Mouse (Mus musculus) cerebellum, adult (tissue): ENCODE results near the gene Pde4d.

Experiments used
- ATAC-seq: cut with Nextera tagmentation; 2 replicates; pipeline ENCODE4 v1.9.2; 2017; ENCODE audit warnings: mild to moderate bottlenecking, moderate library complexity, mixed read lengths; ENCODE audit not compliant: insufficient number of reproducible peaks, low FRiP score, low TSS enrichment

Pde4d gene

DNA sequence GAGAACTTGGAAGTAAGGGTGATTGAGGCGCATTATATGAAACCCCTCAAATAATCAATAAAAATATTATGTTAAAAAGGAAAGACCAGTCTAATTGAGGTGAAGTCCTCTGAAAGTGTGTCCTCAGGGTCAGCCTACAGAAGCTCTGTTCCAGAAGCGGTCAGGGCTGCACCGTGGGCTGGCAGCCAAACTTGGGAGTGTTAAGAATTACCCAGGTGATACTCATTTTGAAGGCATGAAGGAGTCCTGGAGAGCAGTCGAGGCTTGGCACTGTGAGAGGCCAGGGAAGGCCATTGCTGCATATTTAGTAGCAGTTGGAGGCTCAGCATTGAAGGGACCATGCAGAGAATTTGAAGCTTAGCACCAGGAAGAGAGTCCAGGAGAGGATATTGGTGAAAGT is 471.4 kb downstream of the Pde4d start:
- no peak for ATAC-seq

- no peak for ATAC-seq
Measured at GRCm38 (mm10) chr13:108934854-108935253, 485.1 kb downstream of the Pde4d start.

DNA sequence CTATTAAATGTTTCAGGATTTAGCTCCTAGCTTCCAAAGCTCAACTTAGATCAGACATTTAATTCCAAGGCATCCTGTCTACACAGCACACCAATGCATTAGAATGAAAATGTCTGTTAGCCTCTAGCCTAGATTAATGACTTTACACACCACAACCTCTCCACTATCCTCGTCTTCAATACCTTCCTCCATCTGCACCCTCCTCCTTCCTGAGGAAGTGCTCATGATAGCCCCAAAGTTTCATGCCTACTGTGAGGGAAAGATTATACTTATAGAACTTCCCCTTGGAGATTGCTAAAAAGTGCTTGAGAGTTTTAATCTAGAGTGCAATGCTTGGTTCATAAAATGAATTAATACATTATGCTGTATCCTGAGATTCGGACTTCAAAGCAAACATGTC is 487.5 kb downstream of the Pde4d start:
- no peak for ATAC-seq

DNA sequence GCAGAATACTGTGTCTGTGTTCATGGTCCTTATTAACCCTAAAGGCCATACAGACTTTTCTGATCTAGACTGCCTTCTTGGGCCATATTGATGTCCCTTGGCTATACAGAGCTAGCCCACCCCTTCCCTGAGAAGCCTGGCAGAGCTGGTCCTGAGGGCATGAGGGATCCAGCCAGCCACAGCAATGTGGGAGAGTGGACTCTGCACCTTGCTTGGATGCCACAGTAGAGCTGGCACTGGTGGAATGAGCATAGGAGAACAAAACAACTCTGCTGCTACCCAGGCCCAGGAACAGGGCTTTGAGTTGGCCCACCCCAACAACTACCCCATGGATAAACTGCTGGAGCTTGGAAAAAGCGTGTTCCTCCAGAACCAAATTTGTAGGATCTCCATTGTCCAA is 503.2 kb downstream of the Pde4d start:
- ATAC-seq: no peak

GRCm38 (mm10) chr13:108956059-108956458 is 506.3 kb downstream of the Pde4d start:
- ATAC-seq: no peak

DNA sequence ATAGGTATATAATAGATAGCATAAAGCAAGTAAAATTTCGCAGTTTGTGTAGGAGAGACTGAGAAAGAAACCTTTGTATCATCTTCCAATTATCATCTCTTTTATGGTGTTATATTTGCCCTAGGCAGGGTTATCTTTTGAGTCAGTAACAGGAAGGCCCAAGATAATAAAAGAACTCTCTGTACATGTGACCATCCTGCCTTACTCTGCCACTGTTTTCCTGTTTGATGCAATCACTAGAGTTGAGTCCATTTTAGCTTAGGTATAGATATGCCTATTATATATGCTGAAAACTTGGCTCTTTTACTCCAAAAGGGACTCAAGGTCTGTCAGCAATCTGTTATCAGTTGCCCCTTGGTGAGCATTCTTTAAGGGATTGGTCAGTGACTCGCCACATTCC is 514.3 kb downstream of the Pde4d start:
- no peak for ATAC-seq

GRCm38 (mm10) chr13:108981144-108981543 is 531.4 kb downstream of the Pde4d start:
- no peak for ATAC-seq

DNA sequence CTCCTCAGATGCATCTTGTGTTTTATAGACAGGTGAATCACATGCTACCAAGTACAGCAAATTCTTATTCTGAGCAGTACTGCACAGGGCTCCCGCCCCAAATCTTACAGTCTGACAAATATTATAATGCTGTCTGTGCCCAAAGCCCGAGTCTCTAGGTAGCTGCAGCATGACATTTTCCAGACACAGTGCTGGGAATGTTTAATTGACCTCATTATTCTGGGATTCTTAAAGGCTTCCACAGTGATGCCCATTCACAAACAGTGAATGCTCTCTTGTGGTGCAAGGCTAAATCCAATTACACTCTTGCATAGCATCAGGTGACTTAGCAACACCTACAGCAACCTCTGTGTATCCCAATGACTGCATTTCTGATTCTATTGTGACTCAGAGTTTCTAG is 549.0 kb downstream of the Pde4d start:
- no peak for ATAC-seq

DNA sequence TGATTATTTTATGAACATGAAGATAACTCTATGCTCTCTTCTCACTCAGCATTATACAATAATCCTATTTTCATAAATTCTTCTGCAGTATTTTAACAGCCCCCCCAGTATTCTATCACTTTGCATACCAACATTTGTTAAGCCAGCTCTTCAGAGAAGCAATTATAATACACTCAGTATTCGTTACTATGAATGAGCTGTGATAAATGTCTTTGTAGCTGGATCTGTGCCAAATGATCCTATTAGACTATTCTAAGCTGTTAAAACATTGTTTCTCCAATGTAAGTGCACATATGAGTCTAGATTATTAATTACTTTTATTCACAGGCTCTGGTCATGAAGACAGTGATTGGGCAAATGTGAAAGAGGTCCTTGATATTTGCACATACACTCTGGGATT is 575.0 kb downstream of the Pde4d start:
- ATAC-seq: no peak

GRCm38 (mm10) chr13:109047126-109047525 is 597.4 kb downstream of the Pde4d start:
- ATAC-seq: peak; percentile 84

DNA sequence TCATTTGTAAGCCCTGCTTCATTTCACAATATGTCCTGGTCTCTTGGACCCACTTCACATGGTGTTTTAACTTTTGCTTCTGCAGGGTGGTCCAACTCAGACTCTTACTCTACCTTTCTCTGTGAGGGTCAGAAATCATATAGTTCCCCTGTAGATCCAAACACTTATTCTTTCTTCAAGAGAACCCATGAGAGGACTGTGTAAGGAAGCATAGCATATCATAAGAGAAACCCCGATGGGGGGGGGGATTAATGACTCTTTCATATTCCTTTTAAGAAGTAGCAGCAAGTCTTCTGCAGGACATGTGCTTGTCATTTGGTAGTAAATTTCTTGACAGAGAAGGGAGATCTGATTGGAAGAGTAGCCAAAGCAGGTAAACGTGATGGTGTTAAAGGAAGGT is 603.1 kb downstream of the Pde4d start:
- no peak for ATAC-seq

DNA sequence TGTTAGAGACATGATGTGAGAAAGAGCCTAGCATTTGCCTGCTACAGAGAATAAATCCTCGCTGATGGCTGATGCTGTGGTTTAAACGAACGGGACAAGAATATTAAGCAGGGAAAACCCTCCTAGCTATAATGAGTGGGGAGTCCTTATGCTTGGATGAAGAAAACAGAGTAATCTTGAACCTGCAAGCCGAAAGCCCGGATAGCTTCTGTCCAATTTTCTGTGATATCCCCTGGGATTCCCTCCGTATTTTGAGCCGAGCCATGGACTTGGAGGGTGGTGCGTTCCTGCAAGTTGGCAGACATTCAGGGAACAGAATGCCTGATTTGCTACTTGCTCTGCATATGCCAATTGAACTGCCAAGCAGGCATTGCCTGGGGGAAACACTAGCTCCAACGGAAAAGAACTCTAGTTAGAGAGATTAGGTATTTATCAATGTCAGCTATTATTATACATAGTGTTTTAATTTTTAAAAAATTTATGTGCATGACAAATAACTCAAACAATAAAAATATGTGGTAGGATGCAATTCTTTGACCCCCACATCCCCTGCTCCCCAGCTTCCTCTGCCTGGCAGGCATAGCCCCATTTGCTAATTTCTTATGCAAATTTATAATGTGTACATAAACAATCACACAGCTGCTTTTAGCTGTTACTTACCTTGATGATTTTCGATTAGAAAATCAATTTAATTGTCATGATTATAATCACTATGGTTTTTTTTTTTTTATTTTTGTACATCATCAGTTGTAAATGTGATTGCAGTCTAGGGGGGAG is 603.7 kb downstream of the Pde4d start:
- ATAC-seq: peak; percentile 93

DNA sequence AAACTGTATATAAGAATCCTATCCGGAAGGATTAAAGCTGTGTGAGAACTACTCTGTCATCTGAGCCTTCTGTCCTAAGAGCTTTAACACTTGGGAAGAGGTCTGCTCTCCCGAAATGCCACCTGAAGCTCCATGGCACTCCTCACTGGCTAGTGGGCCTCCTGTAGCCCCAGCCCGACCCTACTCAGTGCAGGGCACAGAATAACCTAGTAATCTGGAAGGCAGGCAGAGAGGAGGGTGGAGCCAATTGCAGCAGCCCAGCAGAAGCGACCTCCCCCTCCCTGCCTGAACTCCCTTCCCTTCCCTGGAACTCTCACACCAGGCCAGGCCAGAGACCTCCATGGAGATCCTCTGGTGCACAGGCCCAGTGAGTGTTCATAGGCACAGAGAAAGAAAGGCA is 608.3 kb downstream of the Pde4d start:
- no peak for ATAC-seq

GRCm38 (mm10) chr13:109066581-109067159 is 616.9 kb downstream of the Pde4d start:
- ATAC-seq: peak; percentile 40; the same call in 1 of the 2 replicates

DNA sequence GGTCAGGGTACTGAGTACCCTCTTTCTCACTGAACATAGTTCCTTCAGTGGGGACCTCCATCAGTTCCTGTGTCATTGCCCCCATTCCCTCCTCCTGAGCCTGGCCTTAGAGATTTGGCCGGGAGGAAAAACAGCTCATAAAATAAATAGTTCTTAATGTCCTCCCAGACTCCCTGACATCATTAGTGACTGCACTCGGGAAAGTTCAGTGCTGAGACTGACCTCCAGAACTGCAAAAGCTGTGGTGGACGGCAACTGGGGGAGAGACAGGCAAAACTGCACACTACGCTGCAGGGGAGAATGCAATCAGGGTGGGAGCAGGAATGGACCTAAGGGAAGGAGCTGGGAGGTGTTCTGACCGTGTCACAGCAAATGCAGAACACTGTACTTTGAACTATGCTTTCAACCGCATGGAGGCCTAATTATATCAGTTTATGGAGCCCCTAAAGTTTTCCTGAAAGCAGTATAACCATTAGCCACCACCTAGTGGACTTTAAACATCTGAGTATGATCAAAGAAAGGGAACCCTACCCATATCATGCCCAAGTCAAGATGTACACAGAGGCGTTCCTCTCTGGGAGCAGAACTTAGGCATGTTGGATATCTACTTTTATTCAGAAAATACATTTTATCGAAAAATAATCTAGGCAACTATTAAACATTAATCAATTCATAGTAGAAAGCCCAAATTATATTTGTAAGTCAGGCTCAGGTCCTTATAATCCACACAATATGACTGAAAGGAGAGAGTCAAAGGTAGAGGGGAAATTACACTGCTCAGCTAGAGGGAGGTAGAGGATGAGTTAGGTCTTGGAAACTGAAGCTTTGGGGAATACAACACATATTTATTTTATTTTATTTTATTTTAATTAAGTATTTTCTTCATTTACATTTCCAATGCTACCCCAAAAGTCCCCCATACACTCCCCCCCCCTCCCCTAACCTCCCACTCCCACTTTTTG is 618.8 kb downstream of the Pde4d start:
- ATAC-seq: no peak

GRCm38 (mm10) chr13:109073371-109073770 is 623.6 kb downstream of the Pde4d start:
- no peak for ATAC-seq

GRCm38 (mm10) chr13:109074078-109074477 is 624.3 kb downstream of the Pde4d start:
- ATAC-seq: no peak

DNA sequence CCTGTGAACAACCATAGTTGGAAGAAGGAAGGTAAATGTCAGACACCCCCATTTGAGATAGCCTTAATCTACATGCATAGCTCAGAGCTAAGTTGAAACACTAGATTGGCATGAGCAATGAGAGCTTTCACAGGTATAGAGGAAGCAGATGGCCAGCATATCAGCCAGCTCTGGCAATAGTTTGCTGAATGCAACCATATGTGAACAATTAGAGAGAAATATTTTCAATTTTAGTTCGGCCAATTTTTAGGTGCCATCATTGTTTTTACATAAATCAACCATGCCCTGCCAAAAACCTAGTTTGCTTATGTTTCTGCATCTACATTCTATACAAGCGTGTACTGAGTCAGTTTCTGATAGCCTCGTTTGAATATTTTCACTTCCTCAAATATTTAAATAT is 642.9 kb downstream of the Pde4d start:
- ATAC-seq: peak; percentile 92

DNA sequence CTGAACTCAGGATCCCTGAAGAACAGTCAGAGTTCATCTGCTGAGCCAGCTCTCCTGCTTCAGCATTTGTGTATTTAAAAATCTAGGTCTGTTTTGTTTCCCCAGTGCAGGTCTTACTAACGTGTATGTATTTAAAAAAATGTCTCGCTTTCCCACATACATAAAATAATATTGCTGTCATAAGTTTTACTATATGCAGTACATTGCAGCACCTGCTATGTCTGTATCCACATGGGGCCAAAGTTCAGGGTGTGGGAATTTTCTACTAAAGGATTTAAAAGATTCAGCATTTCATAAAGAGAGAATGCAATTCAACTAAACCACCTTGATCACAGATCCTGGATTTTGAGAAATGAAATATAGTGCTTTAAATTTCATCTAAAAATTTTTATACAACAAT is 646.9 kb downstream of the Pde4d start:
- no peak for ATAC-seq

DNA sequence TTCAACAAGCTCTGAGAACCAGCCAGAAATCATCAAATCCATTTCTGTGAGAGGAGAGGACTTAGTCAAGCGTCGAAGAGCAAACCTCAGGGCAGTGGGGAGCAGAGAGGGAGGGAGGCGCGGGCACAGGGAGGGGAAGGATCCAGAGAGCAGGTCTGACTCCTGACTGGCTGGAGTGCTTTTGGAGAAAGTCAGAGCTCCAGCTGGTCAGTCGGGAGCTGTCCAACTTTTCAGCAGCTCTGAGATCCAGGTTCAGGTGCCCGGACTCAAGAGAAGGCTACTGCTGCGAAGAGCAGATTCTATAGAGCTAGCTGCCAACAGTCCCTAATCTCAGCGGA is 666.2 kb downstream of the Pde4d start:
- peak; percentile 81 for ATAC-seq
